Mouse (Mus musculus) brain, embryonic 14.5 days (tissue): ENCODE results near the gene Agap3. TPM values are rescaled to one million over a fixed set of nuclear protein-coding genes. Genes with fewer than 3 reads are reported as not detected.

Experiments used
- DNase-seq: peaks from one replicate; pipeline ENCODE4 v3.0.0-alpha.2; 2011; ENCODE audit warnings: low read depth
- CTCF ChIP-seq: fragments of 200-500 bp; IDR thresholded peaks from 2 replicates; pipeline ENCODE4 v1.5.1; 2012; ENCODE audit warnings: inconsistent platforms, mild to moderate bottlenecking, moderate library complexity, borderline replicate concordance; ENCODE audit not compliant: insufficient read depth, insufficient read length; ENCODE audit errors: extremely low read depth
- POLR2A ChIP-seq: fragments of 200-500 bp; IDR thresholded peaks from 2 replicates; pipeline ENCODE4 v1.6.1; 2012; ENCODE audit warnings: mild to moderate bottlenecking, inconsistent platforms, borderline replicate concordance; ENCODE audit not compliant: poor library complexity, insufficient read depth, insufficient read length, severe bottlenecking; ENCODE audit errors: extremely low read depth
- polyA plus RNA-seq: library from polyadenylated mRNA; depleted of rRNA; stranded (reverse); fragments of >200 nt; gene quantifications from 2 replicates; pipeline ENCODE4 v1.2.3, GENCODE M21; 2012; rRNA removed

The Agap3 gene
- polyA plus RNA-seq = 176 and 244 TPM in 2 replicates

GRCm38 (mm10) chr5:24452030-24452690 is at the start of gene Agap3:
Gene Agap3 (plus strand): TSS chr5:24452177.
- TF ChIP-seq POLR2A (no peak), CTCF (no peak)

GRCm38 (mm10) chr5:24404594-24405360 is 47.2 kb upstream of the Agap3 start:
- no peak for DNase-seq
- TF ChIP-seq POLR2A (no peak), CTCF (no peak)

More at GRCm38 (mm10) chr5:24452030-24452690, at the start of gene Agap3:
- peak; percentile 59 for DNase-seq

- TF ChIP-seq POLR2A (no peak), CTCF (no peak)
- DNase-seq = no peak
Observed at GRCm38 (mm10) chr5:24405389-24405876, 46.5 kb upstream of the Agap3 start.

GRCm38 (mm10) chr5:24408651-24409050 is 43.3 kb upstream of the Agap3 start:
- TF ChIP-seq POLR2A = no peak
- TF ChIP-seq CTCF = no peak
- DNase-seq = no peak

- DNase-seq = no peak
- TF ChIP-seq POLR2A (no peak), CTCF (no peak)
Observed at GRCm38 (mm10) chr5:24409466-24409865, 42.5 kb upstream of the Agap3 start.

- TF ChIP-seq POLR2A (no peak), CTCF (no peak)
- DNase-seq = no peak
Observed at GRCm38 (mm10) chr5:24412063-24412462, 39.9 kb upstream of the Agap3 start.

GRCm38 (mm10) chr5:24413042-24413693 is 38.8 kb upstream of the Agap3 start, which contains the start of gene Asic3:
Gene Asic3 (plus strand): TSS chr5:24413392.
- no peak for TF ChIP-seq CTCF
- TF ChIP-seq POLR2A = no peak
- DNase-seq = no peak

- TF ChIP-seq CTCF = no peak
- no peak for TF ChIP-seq POLR2A
- no peak for DNase-seq
Observed at GRCm38 (mm10) chr5:24413938-24414337, 38.0 kb upstream of the Agap3 start.

GRCm38 (mm10) chr5:24416222-24416736 is 35.7 kb upstream of the Agap3 start:
- peak; percentile 74 for DNase-seq
- TF ChIP-seq CTCF = peak; percentile 71
- TF ChIP-seq POLR2A = no peak

GRCm38 (mm10) chr5:24417587-24417986 is 34.4 kb upstream of the Agap3 start:
- TF ChIP-seq POLR2A (no peak), CTCF (no peak)
- no peak for DNase-seq

GRCm38 (mm10) chr5:24420381-24420780 is 31.6 kb upstream of the Agap3 start:
- no peak for TF ChIP-seq POLR2A
- TF ChIP-seq CTCF = no peak
- DNase-seq = no peak
